Mouse (Mus musculus) myocyte (in vitro differentiated cells): ENCODE results near the gene Mrpl42.

ENCODE experiments used
- E2F4 ChIP-seq: IDR thresholded peaks from one replicate; pipeline ENCODE4 v1.6.1; 2011; ENCODE audit warnings: mild to moderate bottlenecking, control low read depth, moderate library complexity; ENCODE audit not compliant: insufficient read depth
- MAX ChIP-seq: IDR thresholded peaks from one replicate; pipeline ENCODE4 v1.6.1; 2011; ENCODE audit warnings: low read depth, mild to moderate bottlenecking, control low read depth
- MYOD1 ChIP-seq, 3 experiments: IDR thresholded peaks; one replicate each; pipeline ENCODE4 v1.6.1; 2011; ENCODE audit warnings: control low read depth in 2 of 3, low read depth in 2 of 3, mild to moderate bottlenecking in 2 of 3, moderate library complexity in 1 of 3; ENCODE audit not compliant: insufficient read length in 2 of 3, control insufficient read depth in 1 of 3
- POLR2A ChIP-seq: IDR thresholded peaks from one replicate; pipeline ENCODE4 v1.6.1; 2011; ENCODE audit warnings: low read depth, mild to moderate bottlenecking, control low read depth, moderate library complexity; ENCODE audit not compliant: insufficient read length
- POLR2AphosphoS2 ChIP-seq: IDR thresholded peaks from one replicate; pipeline ENCODE4 v1.6.1; 2011; ENCODE audit warnings: low read depth, control low read depth; ENCODE audit not compliant: insufficient read length
- REST ChIP-seq: IDR thresholded peaks from one replicate; pipeline ENCODE4 v1.6.1; 2011; ENCODE audit warnings: mild to moderate bottlenecking, control low read depth, moderate library complexity; ENCODE audit not compliant: insufficient read depth, insufficient read length
- TCF12 ChIP-seq: IDR thresholded peaks from one replicate; pipeline ENCODE4 v1.6.1; 2011; ENCODE audit warnings: mild to moderate bottlenecking, control low read depth; ENCODE audit not compliant: poor library complexity, insufficient read depth, severe bottlenecking
- USF1 ChIP-seq: IDR thresholded peaks from one replicate; pipeline ENCODE4 v1.6.1; 2011; ENCODE audit warnings: low read depth, mild to moderate bottlenecking, control low read depth, moderate library complexity

- no peak for TF ChIP-seq E2F4
- TF ChIP-seq POLR2A: no peak
- TF ChIP-seq REST: no peak
- no peak for TF ChIP-seq TCF12
- TF ChIP-seq MAX: no peak
- TF ChIP-seq MYOD1 (IDR thresholded peaks at IDR 0.05; ENCODE audit: control insufficient read depth in 1 of 3, insufficient read length in 2 of 3, low read depth in 2 of 3): no peak
- no peak for TF ChIP-seq USF1
- TF ChIP-seq POLR2AphosphoS2: no peak
These were observed 13.7 kb upstream of the Mrpl42 start for GRCm38 (mm10) chr10:95515293-95515931.
